Mouse (Mus musculus) hindbrain, embryonic 16.5 days (tissue): Measurements from ENCODE around the gene Nrip1. TPM values are rescaled to one million over a fixed set of nuclear protein-coding genes. Genes with fewer than 3 reads are reported as not detected.
A peak's percentile ranks its signal among the peaks of the same experiment; 100 is the strongest.

Source experiments
- ATAC-seq: fragments of 200-750 bp; cut with Nextera tagmentation; 2 replicates; pipeline ENCODE4 v1.8.0; 2017; ENCODE audit warnings: moderate TSS enrichment, moderate library complexity
- H3K27ac ChIP-seq: fragments of 300-500 bp; sonication (generic); 2 replicates; pipeline ENCODE4 v1.5.1; 2014; ENCODE audit warnings: low read depth, mild to moderate bottlenecking, control low read depth, low read length, moderate library complexity
- H3K27me3 ChIP-seq: fragments of 300-500 bp; sonication (generic); replicated peaks from 2 replicates; pipeline ENCODE4 v1.6.1; 2014; ENCODE audit warnings: low read length; ENCODE audit not compliant: control insufficient read depth, insufficient read depth
- H3K36me3 ChIP-seq: fragments of 300-500 bp; sonication (generic); 2 replicates; pipeline ENCODE4 v1.6.1; 2014; ENCODE audit warnings: mild to moderate bottlenecking, low read length, moderate library complexity, mixed read lengths; ENCODE audit not compliant: control insufficient read depth, insufficient read depth
- H3K4me1 ChIP-seq: fragments of 300-500 bp; sonication (generic); 2 replicates; pipeline ENCODE4 v1.6.1; 2014; ENCODE audit warnings: low read depth, low read length; ENCODE audit not compliant: control insufficient read depth, insufficient read depth
- H3K4me2 ChIP-seq: fragments of 300-500 bp; sonication (generic); 2 replicates; pipeline ENCODE4 v1.6.1; 2014; ENCODE audit warnings: mild to moderate bottlenecking, low read length, control low read depth, moderate library complexity
- H3K4me3 ChIP-seq: fragments of 300-500 bp; sonication (generic); 2 replicates; pipeline ENCODE4 v1.5.1; 2014; ENCODE audit warnings: mild to moderate bottlenecking, low read length, control low read depth, moderate library complexity
- H3K9ac ChIP-seq: fragments of 300-500 bp; sonication (generic); 2 replicates; pipeline ENCODE4 v1.6.1; 2014; ENCODE audit warnings: low read depth, mild to moderate bottlenecking, control low read depth, low read length, moderate library complexity
- H3K9me3 ChIP-seq: fragments of 300-500 bp; sonication (generic); 2 replicates; pipeline ENCODE4 v1.6.1; 2014; ENCODE audit warnings: mild to moderate bottlenecking, low read length, moderate library complexity; ENCODE audit not compliant: control insufficient read depth
- WGBS: fragments of 180-500 bp; shearing (Covaris S2); extraction: QIAGEN DNeasy Blood & Tissue Kit; methylation state at CpG from one replicate; pipeline ENCODE4 v1.1.7; 2014; 5-methylcytosine and 5-hydroxymethylcytosine counted together
- polyA plus RNA-seq: library from polyadenylated mRNA; unstranded; fragments of >200 nt; fragmentation: Nextera tagmentation; extraction: Ambion mirVana; gene quantifications from 2 replicates; pipeline ENCODE4 v1.2.1, GENCODE M21; 2015

Gene Nrip1
- 29.0 and 30.4 TPM in 2 replicates for polyA plus RNA-seq

DNA sequence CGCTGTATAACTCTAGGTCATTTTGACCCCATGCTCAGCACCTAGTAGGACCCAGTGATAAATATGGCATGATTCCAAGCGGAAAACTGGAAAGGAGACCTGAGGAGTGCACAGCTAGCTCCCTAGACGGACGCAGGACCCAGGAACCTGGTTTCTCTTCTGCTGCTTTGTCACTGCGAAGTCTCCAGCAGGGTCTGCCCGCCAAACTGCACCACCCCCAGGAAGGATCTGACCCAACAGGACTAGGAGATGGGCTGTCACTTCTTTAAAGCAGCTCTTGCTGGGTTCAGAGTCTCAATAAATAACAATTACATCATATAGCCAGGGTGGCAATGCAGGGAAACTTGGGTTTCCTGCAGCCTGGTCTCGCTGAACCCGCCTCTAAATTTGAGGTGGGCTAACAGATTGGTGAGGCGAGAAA lies at the start of gene Nrip1:
Nrip1 (minus strand) TSS at position 157 of the 421 bp plus-strand sequence.
- no peaks in the 10 kb centered on the region for H3K9me3 ChIP-seq
- no peak; the same call in none of the 2 replicates for ATAC-seq
- H3K36me3 ChIP-seq: no peaks in the 10 kb centered on the region
- H3K9ac ChIP-seq: peak within 1 kb of the TSS; percentile 93
- peak within 1 kb of the TSS; percentile 71 for H3K4me2 ChIP-seq
- peak within 1 kb of the TSS; percentile 98 for H3K27ac ChIP-seq
- under 1% methylated on average over 9 of the region's 9 CpGs for WGBS
- H3K4me1 ChIP-seq: peaks cover 15% of the 10 kb centered on the region
- peak within 1 kb of the TSS; percentile 83 for H3K4me3 ChIP-seq
- no peaks in the 10 kb centered on the region for H3K27me3 ChIP-seq

DNA sequence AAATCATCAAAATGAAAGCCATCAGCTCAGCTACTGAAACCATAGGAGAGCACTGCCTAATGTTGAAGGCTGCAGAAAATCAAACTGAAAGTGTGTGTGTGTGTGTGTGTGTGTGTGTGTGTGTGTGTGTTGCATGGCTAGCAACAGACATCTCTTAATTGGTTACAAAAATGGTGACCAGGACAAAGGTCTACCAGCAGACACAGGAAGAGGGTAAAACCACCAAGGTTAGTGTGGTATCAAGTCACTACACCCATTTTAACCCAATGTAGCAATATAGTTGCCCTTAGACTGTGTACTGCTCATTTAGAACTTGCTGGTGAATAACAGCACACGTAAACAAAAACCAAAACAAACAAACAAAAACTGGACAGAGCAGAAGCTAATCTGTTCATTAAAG lies 48.9 kb upstream of the Nrip1 start:
- no peak overlapping the region for H3K4me2 ChIP-seq
- no peaks in the 10 kb centered on the region for H3K27me3 ChIP-seq
- H3K9ac ChIP-seq: no peak overlapping the region
- H3K9me3 ChIP-seq: no peaks in the 10 kb centered on the region
- no peak overlapping the region for H3K4me3 ChIP-seq
- H3K36me3 ChIP-seq: no peaks in the 10 kb centered on the region
- no peaks in the 10 kb centered on the region for H3K4me1 ChIP-seq
- no peak overlapping the region for H3K27ac ChIP-seq
- WGBS: 100% methylated on average over 1 of the region's 1 CpGs
- no peak for ATAC-seq

DNA sequence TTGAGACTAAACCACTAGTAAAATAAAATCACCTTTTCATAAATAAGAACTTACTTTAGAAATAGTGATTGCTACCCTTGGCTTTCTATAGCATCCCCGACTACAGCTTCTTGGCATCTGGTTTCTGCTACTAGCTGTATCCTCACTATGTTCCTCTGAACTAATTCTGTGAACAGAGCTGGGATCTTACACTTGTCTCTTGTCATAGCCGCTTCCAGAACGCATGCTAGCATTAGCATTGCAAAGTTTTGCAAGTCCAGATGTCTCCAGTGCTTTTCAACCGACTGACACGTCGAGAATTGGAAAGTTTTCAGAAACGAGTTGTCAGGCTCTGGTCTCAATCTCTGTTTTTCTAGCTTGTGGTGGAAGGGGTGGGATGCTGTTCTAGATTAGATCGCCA lies 46.2 kb upstream of the Nrip1 start:
- H3K27ac ChIP-seq: no peak overlapping the region
- H3K9ac ChIP-seq: no peak overlapping the region
- no peak overlapping the region for H3K4me3 ChIP-seq
- no peaks in the 10 kb centered on the region for H3K36me3 ChIP-seq
- no peaks in the 10 kb centered on the region for H3K4me1 ChIP-seq
- H3K4me2 ChIP-seq: no peak overlapping the region
- H3K9me3 ChIP-seq: no peaks in the 10 kb centered on the region
- WGBS: 80% methylated on average over 8 of the region's 8 CpGs
- no peaks in the 10 kb centered on the region for H3K27me3 ChIP-seq
- no peak for ATAC-seq

DNA sequence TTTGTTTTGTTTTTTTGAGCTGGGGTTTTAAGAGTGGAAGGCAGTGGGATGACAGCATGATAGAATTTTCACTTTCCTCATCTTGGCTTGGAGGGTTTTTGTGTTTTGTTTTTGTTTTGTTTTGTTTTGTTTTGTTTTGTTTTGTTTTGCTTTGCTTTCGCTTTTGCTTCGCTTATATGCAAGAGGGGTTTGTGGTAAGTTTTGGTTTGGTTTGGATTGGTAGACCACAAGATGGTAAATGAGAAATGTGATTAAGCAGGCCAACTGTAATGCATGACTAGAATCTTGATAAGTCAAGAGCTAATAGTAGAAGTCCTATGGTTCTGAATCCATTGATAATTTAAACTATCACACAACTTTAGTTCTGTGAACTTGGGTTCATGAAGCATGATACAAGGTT lies 42.9 kb upstream of the Nrip1 start:
- 93% methylated on average over 2 of the region's 2 CpGs for WGBS
- Histone ChIP-seq H3K4me2 (no peak overlapping the region), H3K27ac (no peak overlapping the region), H3K4me1 (no peaks in the 10 kb centered on the region), H3K9me3 (no peaks in the 10 kb centered on the region), H3K9ac (no peak overlapping the region), H3K36me3 (no peaks in the 10 kb centered on the region), H3K27me3 (no peaks in the 10 kb centered on the region), H3K4me3 (no peak overlapping the region)
- no peak for ATAC-seq

DNA sequence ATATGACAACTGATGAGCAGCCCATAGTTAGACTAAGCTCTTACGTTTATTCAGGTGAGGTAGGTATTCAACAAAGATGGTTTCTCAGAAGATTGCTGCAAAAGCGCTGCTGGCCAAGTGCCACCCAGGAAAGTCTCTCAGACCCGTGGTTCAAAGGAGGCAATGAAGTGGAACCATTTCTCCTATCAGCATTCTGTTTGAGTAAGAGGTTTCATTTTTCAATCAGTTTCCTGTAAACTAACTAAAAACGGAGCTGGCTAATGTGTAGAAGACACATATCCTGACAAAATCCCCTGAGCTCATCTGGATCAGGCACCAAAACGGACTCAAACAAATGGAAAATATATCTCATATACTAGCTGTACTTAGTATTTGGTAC lies 42.4 kb upstream of the Nrip1 start:
- 82% methylated on average over 5 of the region's 5 CpGs for WGBS
- no peak for ATAC-seq
- no peak overlapping the region for H3K4me2 ChIP-seq
- H3K9ac ChIP-seq: no peak overlapping the region
- H3K27ac ChIP-seq: no peak overlapping the region
- no peaks in the 10 kb centered on the region for H3K4me1 ChIP-seq
- H3K9me3 ChIP-seq: no peaks in the 10 kb centered on the region
- no peaks in the 10 kb centered on the region for H3K36me3 ChIP-seq
- no peak overlapping the region for H3K4me3 ChIP-seq
- no peaks in the 10 kb centered on the region for H3K27me3 ChIP-seq

DNA sequence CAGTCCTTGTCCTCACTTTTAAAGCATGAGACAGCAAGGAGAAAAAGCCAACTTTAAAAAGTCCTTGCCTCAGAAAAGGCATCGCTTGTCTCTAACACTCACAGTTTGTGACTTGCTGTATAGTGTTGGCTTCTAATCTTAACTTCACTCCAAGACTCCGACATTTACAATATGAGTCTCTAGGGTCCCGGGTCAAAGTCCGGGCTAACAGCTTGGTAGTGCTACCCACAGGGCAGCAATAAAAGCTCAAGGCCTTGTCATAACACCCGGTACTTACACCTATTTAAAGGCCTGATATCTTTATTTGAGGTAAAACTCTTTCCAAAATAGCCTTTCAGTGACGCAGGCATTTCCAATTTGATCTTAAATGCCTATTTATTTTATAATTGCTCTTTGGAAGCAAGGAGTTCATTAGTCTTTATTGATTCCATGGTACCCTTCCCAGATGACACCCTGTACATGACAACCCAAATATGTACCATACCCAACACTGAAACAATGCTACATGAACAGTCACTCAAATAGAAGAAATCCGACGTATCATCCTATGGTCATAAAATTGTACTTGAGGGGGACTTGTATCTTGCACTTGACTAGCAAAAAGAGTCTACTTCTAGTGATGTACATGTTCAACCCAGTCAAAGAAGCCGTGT lies 41.9 kb upstream of the Nrip1 start:
- no peaks in the 10 kb centered on the region for H3K27me3 ChIP-seq
- no peak for ATAC-seq
- H3K4me1 ChIP-seq: no peaks in the 10 kb centered on the region
- H3K9me3 ChIP-seq: no peaks in the 10 kb centered on the region
- no peak overlapping the region for H3K27ac ChIP-seq
- H3K9ac ChIP-seq: no peak overlapping the region
- 86% methylated on average over 9 of the region's 9 CpGs for WGBS
- H3K36me3 ChIP-seq: no peaks in the 10 kb centered on the region
- H3K4me2 ChIP-seq: no peak overlapping the region
- no peak overlapping the region for H3K4me3 ChIP-seq

DNA sequence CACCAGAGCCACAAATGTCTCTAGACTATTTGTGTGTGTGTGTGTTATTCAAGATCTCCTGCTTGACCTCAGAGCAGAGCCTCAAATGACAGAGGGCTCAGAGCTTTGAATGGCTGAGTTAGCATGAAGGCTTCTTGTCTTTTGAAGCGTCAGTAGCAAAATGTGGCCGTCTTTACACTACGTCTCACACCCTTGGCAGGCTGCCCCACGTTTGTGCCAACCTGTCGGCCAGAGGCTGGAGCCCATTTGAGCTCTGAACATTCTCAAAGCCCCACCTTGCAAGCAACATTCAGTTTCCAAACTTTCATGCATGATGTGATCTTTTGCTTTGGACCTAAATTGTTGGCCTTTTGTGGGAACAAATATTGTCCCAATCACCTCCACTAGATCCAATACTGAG lies 40.9 kb upstream of the Nrip1 start:
- Histone ChIP-seq H3K9me3 (no peaks in the 10 kb centered on the region), H3K27me3 (no peaks in the 10 kb centered on the region), H3K4me1 (no peaks in the 10 kb centered on the region), H3K27ac (no peak overlapping the region), H3K36me3 (no peaks in the 10 kb centered on the region), H3K4me2 (no peak overlapping the region), H3K4me3 (no peak overlapping the region), H3K9ac (no peak overlapping the region)
- WGBS: 53% methylated on average over 5 of the region's 5 CpGs
- no peak for ATAC-seq

DNA sequence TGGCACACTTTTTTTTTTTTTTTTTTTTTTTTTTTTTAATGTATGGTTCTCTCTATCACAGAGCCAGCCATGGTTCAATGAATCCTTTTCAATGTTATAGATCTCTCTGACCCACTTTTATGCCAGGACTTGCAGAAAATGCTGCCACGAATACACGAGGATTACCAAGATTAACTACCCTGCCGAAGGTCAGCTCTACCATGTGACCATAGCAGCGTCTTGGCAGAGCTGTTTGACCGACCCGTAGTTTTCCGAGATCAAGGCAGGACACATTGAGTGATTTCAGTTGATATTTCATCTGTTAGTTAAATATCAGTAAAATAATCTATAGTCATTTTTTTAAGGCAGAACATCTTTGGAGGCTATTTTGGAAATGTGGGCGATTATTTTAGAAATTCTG lies 40.0 kb upstream of the Nrip1 start:
- no peak overlapping the region for H3K9ac ChIP-seq
- H3K4me2 ChIP-seq: no peak overlapping the region
- no peaks in the 10 kb centered on the region for H3K27me3 ChIP-seq
- ATAC-seq: no peak
- WGBS: 94% methylated on average over 8 of the region's 8 CpGs
- no peaks in the 10 kb centered on the region for H3K9me3 ChIP-seq
- H3K27ac ChIP-seq: no peak overlapping the region
- no peaks in the 10 kb centered on the region for H3K4me1 ChIP-seq
- H3K4me3 ChIP-seq: no peak overlapping the region
- no peaks in the 10 kb centered on the region for H3K36me3 ChIP-seq

DNA sequence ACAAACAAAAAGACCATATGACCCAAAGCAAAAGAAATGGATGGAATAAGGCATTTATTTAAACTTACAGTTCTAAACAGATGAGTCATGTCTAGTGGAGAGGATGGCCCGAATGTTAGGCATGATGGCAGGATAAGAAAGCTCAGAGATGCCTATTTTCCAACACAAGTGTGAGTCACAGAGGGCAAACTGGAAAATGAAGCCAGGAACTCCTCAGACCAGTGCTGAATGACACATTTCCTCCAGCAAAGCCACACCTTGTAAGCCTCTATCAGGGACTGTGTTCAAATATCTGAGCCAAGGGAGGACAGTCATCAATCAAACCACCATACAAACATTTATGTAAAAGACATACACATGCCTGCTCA lies 35.7 kb upstream of the Nrip1 start:
- WGBS: 85% methylated on average over 1 of the region's 1 CpGs
- no peak for ATAC-seq
- no peaks in the 10 kb centered on the region for H3K9me3 ChIP-seq

More for the DNA sequence above, 35.7 kb upstream of the Nrip1 start:
- H3K9ac ChIP-seq: no peak overlapping the region
- H3K4me1 ChIP-seq: no peaks in the 10 kb centered on the region
- H3K4me2 ChIP-seq: no peak overlapping the region
- H3K27ac ChIP-seq: no peak overlapping the region
- no peaks in the 10 kb centered on the region for H3K27me3 ChIP-seq
- H3K36me3 ChIP-seq: no peaks in the 10 kb centered on the region
- H3K4me3 ChIP-seq: no peak overlapping the region
